Mouse (Mus musculus) CH12.LX (cell line): Measurements from ENCODE around the gene Mysm1.

Source experiments
- CHD1 ChIP-seq: IDR thresholded peaks from 2 replicates; pipeline ENCODE4 v1.6.1; 2012; ENCODE audit warnings: low read depth, low read length, improper control_type of control experiment, inconsistent platforms
- CHD2 ChIP-seq: IDR thresholded peaks from 2 replicates; pipeline ENCODE4 v1.6.1; 2011; ENCODE audit warnings: low read length, improper control_type of control experiment
- CTCF ChIP-seq, 2 experiments: IDR thresholded peaks in 1 of 2; conservative IDR thresholded peaks in 1 of 2; 2 replicates each; pipeline ENCODE4 v1.5.1; 2011 to 2012; ENCODE audit warnings: low read depth in 2 of 2, low read length in 2 of 2, improper control_type of control experiment in 1 of 2, inconsistent platforms in 1 of 2, mild to moderate bottlenecking in 1 of 2, moderate library complexity in 1 of 2
- E2F4 ChIP-seq: IDR thresholded peaks from 2 replicates; pipeline ENCODE4 v1.6.1; 2011; ENCODE audit warnings: low read depth, low read length, improper control_type of control experiment; ENCODE audit not compliant: insufficient replicate concordance
- ETS1 ChIP-seq: conservative IDR thresholded peaks from 2 replicates; pipeline ENCODE4 v1.6.1; 2012; ENCODE audit warnings: low read depth, mild to moderate bottlenecking, inconsistent platforms, low read length, improper control_type of control experiment, moderate library complexity
- GABPA ChIP-seq: IDR thresholded peaks from 2 replicates; pipeline ENCODE4 v1.6.1; 2012; ENCODE audit warnings: low read depth, low read length, improper control_type of control experiment, inconsistent platforms; ENCODE audit not compliant: insufficient replicate concordance
- NELFE ChIP-seq: IDR thresholded peaks from 2 replicates; pipeline ENCODE4 v1.6.1; 2011; ENCODE audit warnings: low read depth, low read length, improper control_type of control experiment
- POLR2A ChIP-seq: IDR thresholded peaks from 2 replicates; pipeline ENCODE4 v1.6.1; 2011; ENCODE audit warnings: low read depth, mild to moderate bottlenecking, improper control_type of control experiment, low read length
- POLR2AphosphoS2 ChIP-seq: IDR thresholded peaks from 2 replicates; pipeline ENCODE4 v1.6.1; 2011; ENCODE audit warnings: low read depth, low read length, improper control_type of control experiment
- TCF12 ChIP-seq: IDR thresholded peaks from 2 replicates; pipeline ENCODE4 v1.6.1; 2014; ENCODE audit warnings: low read depth, mild to moderate bottlenecking, inconsistent platforms, low read length, improper control_type of control experiment
- USF2 ChIP-seq: conservative IDR thresholded peaks from 2 replicates; pipeline ENCODE4 v1.6.1; 2011; ENCODE audit warnings: low read depth, low read length, improper control_type of control experiment
- ZKSCAN1 ChIP-seq: IDR thresholded peaks from 2 replicates; pipeline ENCODE4 v1.6.1; 2012; ENCODE audit warnings: low read depth, inconsistent platforms, low read length, improper control_type of control experiment, borderline replicate concordance

DNA sequence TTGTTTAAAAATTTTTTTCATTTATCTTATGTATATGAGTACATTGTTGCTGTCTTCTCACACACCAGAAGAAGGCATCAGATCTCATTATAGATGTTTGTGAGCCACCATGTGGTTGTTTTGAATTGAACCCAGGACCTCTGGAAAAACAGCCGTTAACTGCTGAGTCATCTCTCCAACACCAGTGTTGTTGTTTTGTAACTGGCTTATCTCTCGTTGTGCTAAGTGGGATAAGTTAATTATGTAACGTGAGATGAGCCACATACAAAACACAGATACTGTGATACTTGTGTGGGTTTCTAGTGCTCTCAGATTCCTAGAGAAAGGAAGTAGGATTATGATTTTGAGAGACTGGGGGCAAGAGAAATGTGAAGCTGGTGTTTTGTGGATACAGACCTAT lies 11.3 kb upstream of the Mysm1 start:
- TF ChIP-seq CHD1: no peak
- no peak for TF ChIP-seq E2F4
- no peak for TF ChIP-seq CTCF (conservative IDR thresholded peaks at IDR 0.05 in 1 of 2, IDR thresholded peaks at IDR 0.05 in 1 of 2; ENCODE audit: low read depth in 2 of 2, low read length in 2 of 2)
- TF ChIP-seq TCF12: no peak
- no peak for TF ChIP-seq CHD2
- TF ChIP-seq POLR2AphosphoS2: no peak
- TF ChIP-seq GABPA: no peak
- no peak for TF ChIP-seq USF2
- TF ChIP-seq POLR2A: no peak
- TF ChIP-seq NELFE: no peak
- no peak for TF ChIP-seq ETS1
- no peak for TF ChIP-seq ZKSCAN1
